Mouse (Mus musculus): ENCODE data around the gene Bcl6b. TPM values are rescaled to one million over a fixed set of nuclear protein-coding genes. Genes with fewer than 3 reads are reported as not detected.

Bcl6b gene
- polyA plus RNA-seq, 1 experiment, result not detected

GRCm38 (mm10) chr11:70223724-70224123 is 5.9 kb downstream of the Bcl6b start:
- Histone ChIP-seq H3K4me3 (replicated peaks) (peak overlapping the region; percentile 81), H3K9me3 (no peaks in the 10 kb centered on the region), H3K36me3 (replicated peaks; ENCODE audit: low read length) (peaks cover 5% of the 10 kb centered on the region), H3K27me3 (replicated peaks) (peaks cover 13% of the 10 kb centered on the region), H3K4me1 (peaks cover 92% of the 10 kb centered on the region)
- TF ChIP-seq GATA1 (IDR thresholded peaks at IDR 0.05; ENCODE audit: borderline replicate concordance, low read length), result no peak
- TF ChIP-seq FLI1 (IDR thresholded peaks at IDR 0.05; ENCODE audit: low read length), result peak; percentile 53; the same call in 1 of the 2 replicates

- TF ChIP-seq FLI1 (IDR thresholded peaks at IDR 0.05; ENCODE audit: low read length), result no peak
- TF ChIP-seq GATA1 (IDR thresholded peaks at IDR 0.05; ENCODE audit: borderline replicate concordance, low read length), result no peak; the same call in 2 of the 3 replicates
- Histone ChIP-seq H3K4me1 (peaks cover 87% of the 10 kb centered on the region), H3K36me3 (replicated peaks; ENCODE audit: low read length) (peaks cover 23% of the 10 kb centered on the region), H3K27me3 (replicated peaks) (peaks cover 7% of the 10 kb centered on the region), H3K9me3 (no peaks in the 10 kb centered on the region), H3K4me3 (replicated peaks) (peak overlapping the region; percentile 93)
These were observed 7.7 kb downstream of the Bcl6b start for GRCm38 (mm10) chr11:70221603-70222500.

GRCm38 (mm10) chr11:70220731-70221602 is 8.6 kb downstream of the Bcl6b start, which contains the start of gene Slc16a13:
Slc16a13 (minus strand) TSS chr11:70221064.
- no peak for TF ChIP-seq GATA1 (IDR thresholded peaks at IDR 0.05; ENCODE audit: borderline replicate concordance, low read length)
- no peak for TF ChIP-seq FLI1 (IDR thresholded peaks at IDR 0.05; ENCODE audit: low read length)
- Histone ChIP-seq H3K4me3 (replicated peaks) (peak within 1 kb of the TSS; percentile 93), H3K4me1 (peaks cover 80% of the 10 kb centered on the region), H3K36me3 (replicated peaks; ENCODE audit: low read length) (peaks cover 32% of the 10 kb centered on the region), H3K27me3 (replicated peaks) (peaks cover 5% of the 10 kb centered on the region), H3K9me3 (no peaks in the 10 kb centered on the region)

- Histone ChIP-seq H3K9me3 (no peaks in the 10 kb centered on the region), H3K36me3 (replicated peaks; ENCODE audit: low read length) (peaks cover 39% of the 10 kb centered on the region), H3K27me3 (replicated peaks) (peaks cover 10% of the 10 kb centered on the region), H3K4me1 (peaks cover 77% of the 10 kb centered on the region), H3K4me3 (replicated peaks) (peak overlapping the region; percentile 93)
- TF ChIP-seq GATA1 (IDR thresholded peaks at IDR 0.05; ENCODE audit: borderline replicate concordance, low read length) (no peak), FLI1 (IDR thresholded peaks at IDR 0.05; ENCODE audit: low read length) (no peak)
These were observed 9.3 kb downstream of the Bcl6b start for GRCm38 (mm10) chr11:70220323-70220722.

GRCm38 (mm10) chr11:70219873-70220272 is 9.7 kb downstream of the Bcl6b start:
- Histone ChIP-seq H3K9me3 (no peaks in the 10 kb centered on the region), H3K36me3 (replicated peaks; ENCODE audit: low read length) (peaks cover 39% of the 10 kb centered on the region), H3K4me3 (replicated peaks) (peak overlapping the region; percentile 93), H3K4me1 (peaks cover 78% of the 10 kb centered on the region), H3K27me3 (replicated peaks) (peaks cover 15% of the 10 kb centered on the region)
- no peak for TF ChIP-seq GATA1 (IDR thresholded peaks at IDR 0.05; ENCODE audit: borderline replicate concordance, low read length)

GRCm38 (mm10) chr11:70218741-70219470 is 10.7 kb downstream of the Bcl6b start:
- no peaks in the 10 kb centered on the region for H3K9me3 ChIP-seq
- H3K27me3 ChIP-seq (replicated peaks), result peaks cover 24% of the 10 kb centered on the region
- TF ChIP-seq FLI1 (IDR thresholded peaks at IDR 0.05; ENCODE audit: low read length), result no peak
- no peak for TF ChIP-seq GATA1 (IDR thresholded peaks at IDR 0.05; ENCODE audit: borderline replicate concordance, low read length)
- H3K36me3 ChIP-seq (replicated peaks; ENCODE audit: low read length), result peaks cover 39% of the 10 kb centered on the region
- peak overlapping the region; percentile 21 for H3K4me3 ChIP-seq (replicated peaks)
- H3K4me1 ChIP-seq, result peaks cover 76% of the 10 kb centered on the region

- H3K27me3 ChIP-seq (replicated peaks), result peaks cover 32% of the 10 kb centered on the region
- no peak overlapping the region for H3K4me3 ChIP-seq (replicated peaks)
- no peaks in the 10 kb centered on the region for H3K9me3 ChIP-seq
- TF ChIP-seq GATA1 (IDR thresholded peaks at IDR 0.05; ENCODE audit: borderline replicate concordance, low read length) (no peak), FLI1 (IDR thresholded peaks at IDR 0.05; ENCODE audit: low read length) (no peak)
- H3K36me3 ChIP-seq (replicated peaks; ENCODE audit: low read length), result peaks cover 39% of the 10 kb centered on the region
- peaks cover 68% of the 10 kb centered on the region for H3K4me1 ChIP-seq
These were observed 11.6 kb downstream of the Bcl6b start for GRCm38 (mm10) chr11:70218039-70218438.

- Histone ChIP-seq H3K36me3 (replicated peaks; ENCODE audit: low read length) (peaks cover 39% of the 10 kb centered on the region), H3K27me3 (replicated peaks) (peaks cover 46% of the 10 kb centered on the region), H3K4me1 (peaks cover 53% of the 10 kb centered on the region), H3K9me3 (no peaks in the 10 kb centered on the region), H3K4me3 (replicated peaks) (no peak overlapping the region)
- TF ChIP-seq GATA1 (IDR thresholded peaks at IDR 0.05; ENCODE audit: borderline replicate concordance, low read length) (no peak), FLI1 (IDR thresholded peaks at IDR 0.05; ENCODE audit: low read length) (no peak)
These were observed 13.5 kb downstream of the Bcl6b start for GRCm38 (mm10) chr11:70216103-70216502.

GRCm38 (mm10) chr11:70215301-70215700 is 14.3 kb downstream of the Bcl6b start:
- H3K4me3 ChIP-seq (replicated peaks), result no peak overlapping the region
- H3K27me3 ChIP-seq (replicated peaks), result peaks cover 54% of the 10 kb centered on the region
- peaks cover 45% of the 10 kb centered on the region for H3K4me1 ChIP-seq
- H3K9me3 ChIP-seq, result no peaks in the 10 kb centered on the region
- peaks cover 39% of the 10 kb centered on the region for H3K36me3 ChIP-seq (replicated peaks; ENCODE audit: low read length)
- TF ChIP-seq FLI1 (IDR thresholded peaks at IDR 0.05; ENCODE audit: low read length), result no peak
- TF ChIP-seq GATA1 (IDR thresholded peaks at IDR 0.05; ENCODE audit: borderline replicate concordance, low read length), result no peak
